Mouse (Mus musculus): ENCODE measurements around the gene Ccdc85c.
A peak's percentile ranks its signal among the peaks of the same experiment; 100 is the strongest.

Gene Ccdc85c

GRCm38 (mm10) chr12:108171336-108171735, 103.9 kb downstream of the Ccdc85c start:
- no peak for DNase-seq

GRCm38 (mm10) chr12:108170467-108170866, 104.8 kb downstream of the Ccdc85c start:
- no peak for DNase-seq

DNA sequence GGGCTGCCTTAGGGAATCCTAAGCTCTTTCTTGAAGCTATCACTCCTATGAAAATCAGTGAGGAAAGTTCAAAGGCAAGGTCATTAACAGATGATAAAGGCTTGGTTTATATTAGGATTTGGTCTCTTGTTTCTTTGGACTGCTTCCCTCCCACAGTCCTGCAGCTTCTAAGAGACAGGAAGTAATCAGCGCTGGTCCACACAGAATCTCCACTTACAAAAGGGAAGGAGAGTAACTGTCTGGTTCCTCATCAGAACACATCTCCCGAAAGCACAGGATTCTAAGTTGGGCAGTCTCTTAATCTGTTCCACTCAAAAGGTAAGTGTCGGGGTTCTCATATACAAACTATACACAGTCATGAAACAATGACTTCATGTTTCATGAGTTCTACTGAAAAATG, 106.3 kb downstream of the Ccdc85c start:
- no peak for DNase-seq

DNA sequence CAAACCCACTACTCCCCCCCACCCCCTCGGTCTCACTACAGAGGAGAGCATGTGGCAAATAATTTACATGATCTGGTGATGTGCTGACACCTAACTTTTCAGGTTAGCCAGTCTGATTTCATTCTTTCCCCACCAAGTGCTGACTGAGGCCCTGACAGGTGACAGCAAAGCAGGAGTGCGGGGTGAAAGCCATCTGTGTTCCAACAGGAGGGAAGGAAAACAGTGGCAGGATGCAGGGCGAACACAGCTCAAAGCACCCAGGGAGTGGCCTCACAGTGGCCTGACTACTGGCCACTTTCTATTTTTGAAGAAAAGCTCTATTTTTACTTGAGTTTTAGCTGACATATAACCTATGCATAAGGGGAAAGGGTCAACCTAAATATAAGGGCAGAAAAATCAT, 111.5 kb downstream of the Ccdc85c start:
- no peak for DNase-seq

DNA sequence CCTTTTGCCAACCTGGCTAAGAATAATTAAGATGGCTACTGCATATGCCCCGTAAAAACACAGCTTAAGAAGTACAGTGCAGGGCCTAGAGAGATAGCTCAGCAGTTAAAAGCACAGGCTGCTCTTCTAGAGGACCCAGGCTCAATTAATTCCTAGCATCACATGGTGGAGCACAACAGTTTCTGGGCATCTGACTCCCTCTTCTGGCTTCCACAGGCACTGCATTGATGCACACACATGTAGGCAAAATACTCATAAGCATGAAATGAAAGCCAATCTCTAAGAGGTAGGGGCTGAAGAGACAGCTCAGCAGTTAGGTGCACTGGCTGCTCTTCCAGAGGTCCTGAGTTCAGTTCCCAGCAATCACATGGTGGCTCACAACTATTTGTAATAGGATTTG, 113.2 kb downstream of the Ccdc85c start:
- peak; percentile 25 for DNase-seq

GRCm38 (mm10) chr12:108159863-108160262, 115.4 kb downstream of the Ccdc85c start:
- DNase-seq, result no peak

Data from right cerebral cortex, postnatal 4 days (tissue).